Mouse (Mus musculus) effector memory CD4-positive, alpha-beta T cell, adult 7 months (primary cell): ENCODE measurements around the gene Lrp6. TPM values are rescaled to one million over a fixed set of nuclear protein-coding genes. Genes with fewer than 3 reads are reported as not detected.

Experiments used
- polyA plus RNA-seq: library from polyadenylated mRNA; unstranded; fragments of 100-300 nt; shearing (Covaris generic); gene quantifications from one replicate; pipeline ENCODE4 v1.2.1, GENCODE M21; 2017

The Lrp6 gene
- 12.4 TPM for polyA plus RNA-seq

GRCm38 (mm10) chr6:134566818-134567485 lies at the start of gene Lrp6:
TSS of gene Lrp6 (minus strand) at chr6:134566965.

Other genes with a start within 250 kb of the Lrp6 start
- gene Bcl2l14, start 170.6 kb downstream of the Lrp6 start, polyA plus RNA-seq, result not detected
- gene Mansc1, start 65.5 kb upstream of the Lrp6 start, polyA plus RNA-seq, result 1.2 TPM
- 15.0 TPM for gene Borcs5, start 72.5 kb upstream of the Lrp6 start, polyA plus RNA-seq
- 10.7 TPM for gene Dusp16, start 225.7 kb upstream of the Lrp6 start, polyA plus RNA-seq